Mouse (Mus musculus) lung, postnatal 0 days (tissue): ENCODE results near the gene Plac1.

Source experiments
- CTCF ChIP-seq: IDR thresholded peaks from 2 replicates; pipeline ENCODE4 v1.5.1; 2016; ENCODE audit warnings: antibody characterized with exemption, mild to moderate bottlenecking
- EP300 ChIP-seq: IDR thresholded peaks from 2 replicates; pipeline ENCODE4 v1.6.1; 2016; ENCODE audit warnings: antibody characterized with exemption, mild to moderate bottlenecking, control low read depth

- no peak for TF ChIP-seq CTCF
- no peak for TF ChIP-seq EP300
Observed at GRCm38 (mm10) chrX:53168623-53169022, 71.3 kb downstream of the Plac1 start.
